Mouse (Mus musculus) heart, postnatal 4 days (tissue): ENCODE results near the gene Carmil2. TPM values are rescaled to one million over a fixed set of nuclear protein-coding genes. Genes with fewer than 3 reads are reported as not detected.
A peak's percentile ranks its signal among the peaks of the same experiment; 100 is the strongest.

Experiments
- DNase-seq: peaks from one replicate; pipeline ENCODE4 v3.0.0; 2021
- total RNA-seq, 2 experiments: library from RNA; stranded (reverse); gene quantifications; 2 replicates each; pipeline ENCODE4 v1.2.3; 2021

Gene Carmil2
- total RNA-seq, 2 experiments from 2014 or later = 0.41 TPM

DNA sequence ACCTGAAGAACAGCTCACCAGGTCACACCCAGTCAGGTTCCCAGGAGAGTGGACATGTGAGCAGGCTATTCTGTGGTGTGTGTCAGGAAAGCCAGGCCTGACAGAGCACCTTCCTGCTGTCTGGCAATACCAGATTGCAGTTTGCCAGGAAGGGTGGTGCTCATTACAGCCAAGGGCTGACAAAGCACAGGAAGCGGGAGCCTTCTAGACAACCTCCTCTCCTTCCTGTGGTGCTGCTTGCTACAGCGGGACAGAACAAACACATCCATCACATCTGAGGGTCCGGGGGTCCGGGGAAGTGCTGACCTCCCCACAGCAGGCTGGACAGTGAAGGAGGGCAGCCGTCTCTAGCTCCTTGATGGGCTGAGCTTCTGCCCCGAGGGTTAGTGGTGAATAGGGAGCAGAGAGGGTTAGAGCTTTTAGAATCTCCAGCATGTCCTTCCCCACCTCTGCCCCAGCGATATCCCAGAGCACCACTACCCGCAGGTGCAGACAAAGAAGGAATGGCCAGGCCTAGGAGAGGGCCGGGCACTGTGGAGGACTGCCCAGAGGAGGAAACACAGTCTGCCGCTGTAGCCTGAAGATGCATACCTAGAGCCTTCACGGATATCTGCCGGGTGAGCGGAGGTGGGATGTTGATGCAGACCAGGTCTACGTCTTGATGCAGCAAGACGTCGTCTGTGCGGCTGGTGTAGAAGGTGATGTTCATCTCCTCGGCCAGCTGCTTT is 41.5 kb downstream of the Carmil2 start:
- peak; percentile 57 for DNase-seq

DNA sequence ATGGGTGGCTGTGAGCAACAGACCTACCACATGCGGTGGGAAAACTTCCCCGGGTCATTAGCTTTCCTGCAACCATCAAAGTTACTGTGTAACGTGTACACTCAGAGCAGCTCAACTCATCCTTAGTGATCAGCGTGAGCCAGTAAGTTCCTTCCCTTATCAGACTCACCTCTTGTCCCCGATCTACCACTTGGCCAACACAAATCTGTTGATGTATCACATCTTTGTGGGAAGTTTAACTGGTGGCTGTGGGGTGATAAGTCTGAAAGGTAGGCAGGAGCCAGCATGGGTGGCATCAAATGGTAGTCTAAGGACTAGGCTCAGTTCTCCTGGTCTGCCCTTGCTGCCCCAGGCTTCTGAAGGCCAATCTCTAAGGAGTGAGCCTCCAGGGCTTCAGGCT is 46.1 kb downstream of the Carmil2 start:
- DNase-seq = no peak

DNA sequence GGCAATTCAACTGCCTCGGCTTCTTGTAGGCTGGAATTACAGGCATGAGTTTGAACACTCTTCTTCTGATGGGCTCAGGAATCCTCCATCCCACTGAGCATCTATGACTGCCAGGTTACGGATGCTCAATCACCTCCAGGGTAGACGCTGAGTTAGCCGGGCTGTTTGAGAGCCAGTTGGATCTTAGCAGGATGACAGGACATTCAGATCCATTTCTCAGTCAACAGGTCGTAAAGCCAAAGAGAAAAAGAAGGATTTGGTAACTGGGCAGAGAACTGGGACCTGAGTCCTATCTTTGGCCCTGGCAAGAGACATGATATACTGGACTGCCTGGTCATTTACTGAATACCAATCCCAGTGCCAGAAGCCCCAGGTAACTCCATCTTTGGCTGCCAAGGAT is 53.1 kb downstream of the Carmil2 start:
- DNase-seq = no peak

DNA sequence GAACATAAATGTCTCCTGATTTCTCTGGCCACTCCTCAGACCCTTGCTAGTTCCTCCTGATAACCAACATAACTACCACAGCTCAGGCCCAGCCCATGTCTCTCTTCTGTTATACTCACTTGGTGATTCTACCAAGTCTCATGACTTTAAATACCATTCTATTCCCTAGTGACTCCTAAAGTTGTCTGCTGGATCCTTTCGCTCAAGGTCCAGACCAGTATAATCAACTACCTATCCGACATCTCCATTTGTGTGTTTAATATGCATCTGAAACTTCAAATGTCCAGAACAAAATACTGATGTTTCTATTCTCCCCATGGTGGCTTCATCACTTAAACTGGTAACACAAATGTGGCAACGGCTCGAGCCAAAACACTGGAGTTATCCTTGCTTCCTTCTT is 57.2 kb downstream of the Carmil2 start:
- DNase-seq = no peak

Other genes with a start within 250 kb of the Carmil2 start
- gene Tppp3, start 214.7 kb upstream of the Carmil2 start, total RNA-seq = 10 to 100 TPM; 44.4 to 46.1 TPM
- 10 to 100 TPM; 14.6 to 15.9 TPM for gene Zdhhc1, start 189.4 kb upstream of the Carmil2 start, total RNA-seq
- under 1 TPM; 0.43 to 0.52 TPM for gene Hsd11b2, start 167.5 kb upstream of the Carmil2 start, total RNA-seq
- gene Atp6v0d1, start 120.2 kb upstream of the Carmil2 start, total RNA-seq = 10 to 100 TPM; 58.2 to 59.5 TPM
- 10 to 100 TPM; 51.1 to 51.5 TPM for gene Ripor1, start 81.0 kb upstream of the Carmil2 start, total RNA-seq
- gene Ctcf, start 49.7 kb upstream of the Carmil2 start, total RNA-seq = 10 to 100 TPM; 59.1 to 63.2 TPM
- not detected for gene Agrp, start 48.9 kb upstream of the Carmil2 start, total RNA-seq
- 10 to 100 TPM; 23.0 to 25.6 TPM for gene Acd, start 14.8 kb downstream of the Carmil2 start, total RNA-seq
- gene Pard6a, start 14.9 kb downstream of the Carmil2 start, total RNA-seq = 1 to 10 TPM; 5.9 to 6.2 TPM
- not detected for gene 4933405L10Rik, start 21.4 kb downstream of the Carmil2 start, total RNA-seq
- gene Enkd1, start 21.9 kb downstream of the Carmil2 start, total RNA-seq = 1 to 10 TPM; 5.4 to 6.8 TPM
- 1 to 10 TPM; 4.6 to 4.9 TPM for gene Gfod2, start 72.4 kb downstream of the Carmil2 start, total RNA-seq
- 10 to 100 TPM; 22.3 to 23.1 TPM for gene Ranbp10, start 141.1 kb downstream of the Carmil2 start, total RNA-seq
- gene Tsnaxip1, start 141.5 kb downstream of the Carmil2 start, total RNA-seq = not detected
- 10 to 100 TPM; 16.8 to 18.4 TPM for gene Cenpt, start 167.0 kb downstream of the Carmil2 start, total RNA-seq
- 10 to 100 TPM; 26.4 to 29.3 TPM for gene Thap11, start 168.9 kb downstream of the Carmil2 start, total RNA-seq
- 10 to 100 TPM; 44.7 to 45.7 TPM for gene Nutf2, start 174.3 kb downstream of the Carmil2 start, total RNA-seq
- gene Edc4, start 194.6 kb downstream of the Carmil2 start, total RNA-seq = 10 to 100 TPM; 34.0 to 34.8 TPM
- gene Nrn1l, start 207.3 kb downstream of the Carmil2 start, total RNA-seq = not detected
- gene Pskh1, start 214.2 kb downstream of the Carmil2 start, total RNA-seq = 10 to 100 TPM; 21.7 to 24.3 TPM
- gene Ctrl, start 247.6 kb downstream of the Carmil2 start, total RNA-seq = under 1 TPM in 1 of 2 experiments, not detected in 1; 0.32 TPM